Mouse (Mus musculus): ENCODE results near the gene Pmf1. TPM values are rescaled to one million over a fixed set of nuclear protein-coding genes. Genes with fewer than 3 reads are reported as not detected.

Gene Pmf1
- polyA plus RNA-seq, 1 experiment from 2014 or later = 127 TPM

- no peak overlapping the region for H3K4me3 ChIP-seq
- H3K36me3 ChIP-seq = peaks cover 40% of the 10 kb centered on the region
- H3K27ac ChIP-seq = peak overlapping the region; percentile 52; the same call in 1 of the 2 replicates
- no peak overlapping the region for H3K4me2 ChIP-seq (replicated peaks)
- peaks cover 9% of the 10 kb centered on the region for H3K4me1 ChIP-seq
- WGBS = 57% methylated on average over 4 of the region's 4 CpGs
- H3K9me3 ChIP-seq = no peaks in the 10 kb centered on the region
- H3K9ac ChIP-seq = peak overlapping the region; percentile 20; the same call in 1 of the 2 replicates
- H3K27me3 ChIP-seq = peaks cover 26% of the 10 kb centered on the region
- ATAC-seq (ENCODE audit: low FRiP score, low read depth) = no peak
These were observed 46.4 kb downstream of the Pmf1 start for GRCm38 (mm10) chr3:88363700-88364099.

DNA sequence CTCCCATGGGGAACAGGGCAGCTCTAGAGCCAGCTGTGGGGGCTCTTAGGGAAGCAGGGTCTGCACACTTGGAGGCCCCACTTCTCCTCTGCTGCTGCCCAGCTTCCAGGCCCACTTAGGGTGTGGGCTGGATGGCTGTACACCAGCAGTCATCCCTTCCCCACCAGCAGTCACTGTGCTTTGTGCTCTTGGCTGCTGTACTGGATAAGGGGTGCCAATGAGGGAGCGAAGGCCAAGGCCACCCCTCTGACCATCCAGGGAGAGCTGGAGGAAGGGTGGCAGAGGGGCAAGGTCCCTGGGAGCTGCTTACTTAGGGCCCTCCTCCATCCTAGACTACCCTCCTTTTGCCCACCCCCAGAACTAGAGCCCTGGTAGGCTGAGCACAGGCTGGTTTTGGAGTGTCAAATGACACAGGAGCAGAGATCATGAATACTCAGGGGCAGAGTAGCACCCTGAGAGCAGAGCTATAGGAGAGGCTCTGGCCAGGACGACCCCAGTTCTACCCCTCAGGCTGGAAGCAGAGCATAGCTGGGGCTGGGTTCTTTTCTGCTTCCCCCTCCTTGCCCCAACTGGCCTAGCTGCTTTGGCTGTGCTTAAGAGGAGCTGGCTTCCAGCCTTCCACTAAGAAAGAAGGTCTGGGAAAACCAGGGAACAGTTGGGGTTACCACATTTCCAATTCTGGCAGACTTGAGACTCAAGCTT lies 48.4 kb downstream of the Pmf1 start:
- H3K36me3 ChIP-seq = peaks cover 60% of the 10 kb centered on the region
- no peak overlapping the region; the same call in 1 of the 2 replicates for H3K27ac ChIP-seq
- no peak overlapping the region for H3K4me3 ChIP-seq
- H3K9ac ChIP-seq = no peak overlapping the region
- peaks cover 9% of the 10 kb centered on the region for H3K4me1 ChIP-seq
- WGBS = 84% methylated on average over 2 of the region's 2 CpGs
- peaks cover 26% of the 10 kb centered on the region for H3K27me3 ChIP-seq
- no peak for ATAC-seq (ENCODE audit: low FRiP score, low read depth)
- H3K4me2 ChIP-seq (replicated peaks) = no peak overlapping the region
- no peaks in the 10 kb centered on the region for H3K9me3 ChIP-seq

DNA sequence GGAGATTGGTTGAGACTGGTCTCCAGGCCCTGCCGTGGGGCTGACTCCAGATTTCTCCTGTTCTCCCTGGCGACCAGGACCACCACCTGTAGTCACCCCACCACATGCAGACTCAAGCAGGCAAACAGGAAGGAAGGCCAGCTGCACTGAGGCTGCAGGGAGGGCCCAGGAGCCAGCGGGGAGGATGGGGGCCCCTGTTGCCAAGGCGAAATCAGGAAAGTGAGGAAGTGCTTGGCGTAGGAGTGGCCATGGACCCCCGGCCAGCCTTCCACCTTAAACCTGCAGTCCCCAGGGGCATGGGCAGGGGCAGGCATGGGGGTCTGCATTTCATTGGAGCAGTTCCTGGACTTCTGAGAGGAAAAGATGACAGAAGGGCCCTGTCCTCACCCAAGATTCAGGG lies 49.0 kb downstream of the Pmf1 start:
- Histone ChIP-seq H3K4me1 (peaks cover 9% of the 10 kb centered on the region), H3K4me3 (no peak overlapping the region), H3K9me3 (no peaks in the 10 kb centered on the region), H3K9ac (no peak overlapping the region), H3K27ac (no peak overlapping the region), H3K27me3 (peaks cover 21% of the 10 kb centered on the region), H3K4me2 (replicated peaks) (no peak overlapping the region), H3K36me3 (peaks cover 67% of the 10 kb centered on the region)
- ATAC-seq (ENCODE audit: low FRiP score, low read depth) = no peak
- 77% methylated on average over 6 of the region's 6 CpGs for WGBS

- no peak overlapping the region for H3K9ac ChIP-seq
These were observed 50.1 kb downstream of the Pmf1 start for GRCm38 (mm10) chr3:88359989-88360388.

GRCm38 (mm10) chr3:88359584-88359983 lies 50.5 kb downstream of the Pmf1 start:
- H3K9me3 ChIP-seq = no peaks in the 10 kb centered on the region
- peaks cover 6% of the 10 kb centered on the region for H3K27me3 ChIP-seq
- no peak for ATAC-seq (ENCODE audit: low FRiP score, low read depth)
- H3K27ac ChIP-seq = no peak overlapping the region
- H3K4me1 ChIP-seq = peaks cover 5% of the 10 kb centered on the region
- peaks cover 82% of the 10 kb centered on the region for H3K36me3 ChIP-seq
- no peak overlapping the region for H3K4me3 ChIP-seq
- H3K9ac ChIP-seq = no peak overlapping the region
- no peak overlapping the region for H3K4me2 ChIP-seq (replicated peaks)
- 74% methylated on average over 5 of the region's 5 CpGs for WGBS

More at GRCm38 (mm10) chr3:88359989-88360388, 50.1 kb downstream of the Pmf1 start:
- no peak overlapping the region for H3K4me2 ChIP-seq (replicated peaks)
- 79% methylated on average over 3 of the region's 3 CpGs for WGBS
- peaks cover 78% of the 10 kb centered on the region for H3K36me3 ChIP-seq
- H3K9me3 ChIP-seq = no peaks in the 10 kb centered on the region
- H3K4me3 ChIP-seq = no peak overlapping the region
- no peak for ATAC-seq (ENCODE audit: low FRiP score, low read depth)
- no peak overlapping the region for H3K27ac ChIP-seq
- H3K27me3 ChIP-seq = peaks cover 10% of the 10 kb centered on the region
- H3K4me1 ChIP-seq = peaks cover 9% of the 10 kb centered on the region

DNA sequence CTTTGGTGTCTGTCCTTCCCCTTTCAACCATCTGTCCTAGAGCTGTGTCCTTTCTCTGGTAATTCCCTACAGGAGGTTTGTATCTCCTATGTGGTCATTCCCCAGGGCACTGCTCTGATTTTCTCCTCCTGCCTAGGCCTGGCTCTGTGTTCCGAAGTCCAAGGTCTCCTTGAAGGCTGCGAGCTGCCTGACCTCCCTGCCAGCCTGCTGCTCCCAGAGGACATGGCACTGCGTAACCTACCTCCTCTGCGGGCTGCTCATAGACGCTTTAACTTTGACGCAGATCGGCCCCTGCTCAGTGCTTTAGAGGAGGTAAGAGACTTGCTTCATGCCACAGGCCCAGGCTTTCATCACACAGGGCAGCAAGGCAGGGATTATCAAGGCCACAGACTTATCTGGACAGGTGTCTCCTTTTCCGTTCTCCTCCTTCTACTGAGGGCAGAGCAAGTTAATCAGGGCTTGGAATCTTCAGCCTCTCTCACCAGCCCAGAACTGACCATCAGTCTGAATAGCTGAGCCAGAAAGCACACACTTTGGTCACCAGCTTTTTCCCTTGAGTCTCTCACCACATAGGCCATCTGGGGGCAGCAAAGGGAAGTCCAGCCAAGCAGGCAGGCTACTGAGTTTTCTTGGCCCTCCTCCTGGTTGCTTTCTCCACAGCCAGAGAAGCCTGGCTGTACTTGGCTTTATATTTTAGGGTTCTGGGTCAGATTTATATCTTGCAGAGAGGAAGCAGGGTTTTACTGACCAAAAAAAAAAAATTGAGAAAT lies 55.5 kb downstream of the Pmf1 start:
- no peak for ATAC-seq (ENCODE audit: low FRiP score, low read depth)
- H3K9me3 ChIP-seq = no peaks in the 10 kb centered on the region
- H3K4me3 ChIP-seq = no peak overlapping the region
- no peaks in the 10 kb centered on the region for H3K4me1 ChIP-seq
- H3K9ac ChIP-seq = 0 out of 2 replicates have a peak overlapping the region, but pooled peaks have one; percentile 21
- no peak overlapping the region for H3K27ac ChIP-seq
- no peaks in the 10 kb centered on the region for H3K27me3 ChIP-seq
- H3K4me2 ChIP-seq (replicated peaks) = no peak overlapping the region
- peaks cover 100% of the 10 kb centered on the region for H3K36me3 ChIP-seq
- 94% methylated on average over 8 of the region's 8 CpGs for WGBS

DNA sequence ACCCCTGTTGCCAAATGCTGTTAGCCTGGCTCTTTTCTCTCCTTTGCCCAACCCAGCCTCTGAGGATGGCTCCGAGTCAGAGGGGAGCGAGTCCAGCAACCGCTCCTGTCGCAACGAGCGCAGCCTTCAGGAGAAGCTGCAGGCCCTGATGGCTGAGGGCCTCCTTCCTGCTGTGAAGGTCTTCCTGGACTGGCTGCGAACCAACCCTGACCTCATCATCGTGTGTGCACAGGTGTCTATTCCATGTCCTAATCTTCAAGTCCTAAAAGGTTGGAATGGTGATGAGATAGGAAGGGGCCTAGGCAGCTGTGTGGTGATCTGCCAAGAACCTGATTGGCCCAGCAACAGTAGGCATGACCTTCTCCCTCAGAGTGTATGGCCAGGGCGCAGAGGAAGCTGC lies 57.2 kb downstream of the Pmf1 start:
- Histone ChIP-seq H3K4me3 (no peak overlapping the region), H3K27ac (no peak overlapping the region), H3K27me3 (no peaks in the 10 kb centered on the region), H3K9me3 (no peaks in the 10 kb centered on the region), H3K36me3 (peaks cover 100% of the 10 kb centered on the region), H3K4me1 (no peaks in the 10 kb centered on the region), H3K9ac (no peak overlapping the region), H3K4me2 (replicated peaks) (no peak overlapping the region)
- 90% methylated on average over 9 of the region's 9 CpGs for WGBS
- ATAC-seq (ENCODE audit: low FRiP score, low read depth) = no peak

- Histone ChIP-seq H3K9me3 (no peaks in the 10 kb centered on the region), H3K4me2 (replicated peaks) (no peak overlapping the region), H3K27ac (no peak overlapping the region), H3K27me3 (no peaks in the 10 kb centered on the region), H3K9ac (no peak overlapping the region), H3K4me1 (no peaks in the 10 kb centered on the region), H3K36me3 (peaks cover 100% of the 10 kb centered on the region), H3K4me3 (no peak overlapping the region)
- 91% methylated on average over 13 of the region's 13 CpGs for WGBS
- ATAC-seq (ENCODE audit: low FRiP score, low read depth) = no peak
These were observed 59.4 kb downstream of the Pmf1 start for GRCm38 (mm10) chr3:88350732-88351131.

Small RNA genes within 50 kb of the gene (microRNA-seq; reads per million reads assigned to microRNA genes)
- gene Mir7011 = not detected

Other genes starting within 250 kb of the Pmf1 start
- 4.8 and 5.7 TPM in 2 replicates for gene Rhbg, start 155.6 kb downstream of the Pmf1 start, polyA plus RNA-seq (2015; fragmentation: Nextera tagmentation; extraction: Ambion mirVana)
- 0.80 and 1.0 TPM in 2 replicates for gene Gm38392, start 123.1 kb downstream of the Pmf1 start, polyA plus RNA-seq (2015; fragmentation: Nextera tagmentation; extraction: Ambion mirVana)
- gene Tsacc, start 113.3 kb downstream of the Pmf1 start, polyA plus RNA-seq (2015; fragmentation: Nextera tagmentation; extraction: Ambion mirVana) = 12.8 and 15.5 TPM in 2 replicates
- gene Cct3, start 113.2 kb downstream of the Pmf1 start, polyA plus RNA-seq (2015; fragmentation: Nextera tagmentation; extraction: Ambion mirVana) = 557 and 573 TPM in 2 replicates
- 174 and 188 TPM in 2 replicates for gene Glmp, start 85.3 kb downstream of the Pmf1 start, polyA plus RNA-seq (2015; fragmentation: Nextera tagmentation; extraction: Ambion mirVana)
- gene Tmem79, start 74.2 kb downstream of the Pmf1 start, polyA plus RNA-seq (2015; fragmentation: Nextera tagmentation; extraction: Ambion mirVana) = 6.4 and 6.8 TPM in 2 replicates
- 54.9 and 58.4 TPM in 2 replicates for gene Smg5, start 74.1 kb downstream of the Pmf1 start, polyA plus RNA-seq (2015; fragmentation: Nextera tagmentation; extraction: Ambion mirVana)
- gene Paqr6, start 45.7 kb downstream of the Pmf1 start, polyA plus RNA-seq (2015; fragmentation: Nextera tagmentation; extraction: Ambion mirVana) = 7.6 and 8.7 TPM in 2 replicates
- gene Bglap3, start 37.6 kb downstream of the Pmf1 start, polyA plus RNA-seq (2015; fragmentation: Nextera tagmentation; extraction: Ambion mirVana) = 0.37 TPM in 1 of 2 replicates, not detected in the other
- gene Bglap2, start 31.6 kb downstream of the Pmf1 start, polyA plus RNA-seq (2015; fragmentation: Nextera tagmentation; extraction: Ambion mirVana) = not detected in 2 replicates
- gene Bglap, start 25.9 kb downstream of the Pmf1 start, polyA plus RNA-seq (2015; fragmentation: Nextera tagmentation; extraction: Ambion mirVana) = 0.63 TPM in 1 of 2 replicates, not detected in the other
- 17.3 and 18.3 TPM in 2 replicates for gene Slc25a44, start 14.8 kb upstream of the Pmf1 start, polyA plus RNA-seq (2015; fragmentation: Nextera tagmentation; extraction: Ambion mirVana)
- gene Sema4a, start 50.9 kb upstream of the Pmf1 start, polyA plus RNA-seq (2015; fragmentation: Nextera tagmentation; extraction: Ambion mirVana) = 7.9 and 9.9 TPM in 2 replicates
- 174 and 183 TPM in 2 replicates for gene Lmna, start 99.6 kb upstream of the Pmf1 start, polyA plus RNA-seq (2015; fragmentation: Nextera tagmentation; extraction: Ambion mirVana)
- 32.9 and 33.9 TPM in 2 replicates for gene Mex3a, start 122.1 kb upstream of the Pmf1 start, polyA plus RNA-seq (2015; fragmentation: Nextera tagmentation; extraction: Ambion mirVana)
- 7.7 and 9.3 TPM in 2 replicates for gene Rab25, start 138.0 kb upstream of the Pmf1 start, polyA plus RNA-seq (2015; fragmentation: Nextera tagmentation; extraction: Ambion mirVana)
- 147 and 154 TPM in 2 replicates for gene Lamtor2, start 142.7 kb upstream of the Pmf1 start, polyA plus RNA-seq (2015; fragmentation: Nextera tagmentation; extraction: Ambion mirVana)
- gene Ubqln4, start 143.4 kb upstream of the Pmf1 start, polyA plus RNA-seq (2015; fragmentation: Nextera tagmentation; extraction: Ambion mirVana) = 46.6 and 48.2 TPM in 2 replicates
- 294 and 306 TPM in 2 replicates for gene Ssr2, start 165.5 kb upstream of the Pmf1 start, polyA plus RNA-seq (2015; fragmentation: Nextera tagmentation; extraction: Ambion mirVana)
- 105 and 107 TPM in 2 replicates for gene Arhgef2, start 195.6 kb upstream of the Pmf1 start, polyA plus RNA-seq (2015; fragmentation: Nextera tagmentation; extraction: Ambion mirVana)
- not detected in 2 replicates for gene Rxfp4, start 242.8 kb upstream of the Pmf1 start, polyA plus RNA-seq (2015; fragmentation: Nextera tagmentation; extraction: Ambion mirVana)